Mouse (Mus musculus) midbrain, embryonic 16.5 days (tissue): ENCODE results near the gene Tmem132c. TPM values are rescaled to one million over a fixed set of nuclear protein-coding genes. Genes with fewer than 3 reads are reported as not detected.

ENCODE experiments used
- ATAC-seq: fragments of 200-750 bp; cut with Nextera tagmentation; 2 replicates; pipeline ENCODE4 v1.8.0; 2017; ENCODE audit warnings: moderate TSS enrichment
- H3K27ac ChIP-seq: fragments of 300-500 bp; sonication (generic); 2 replicates; pipeline ENCODE4 v1.5.1; 2014; ENCODE audit warnings: mild to moderate bottlenecking, low read length, mixed read lengths
- H3K27me3 ChIP-seq: fragments of 300-500 bp; sonication (generic); 2 replicates; pipeline ENCODE4 v1.6.1; 2014; ENCODE audit warnings: low read depth, low read length, mixed read lengths; ENCODE audit not compliant: control insufficient read depth, insufficient read depth
- H3K36me3 ChIP-seq: fragments of 300-500 bp; sonication (generic); 2 replicates; pipeline ENCODE4 v1.6.1; 2014; ENCODE audit warnings: mild to moderate bottlenecking, low read length, moderate library complexity, mixed read lengths; ENCODE audit not compliant: control insufficient read depth, insufficient read depth
- H3K4me1 ChIP-seq: fragments of 300-500 bp; sonication (generic); 2 replicates; pipeline ENCODE4 v1.6.1; 2014; ENCODE audit warnings: mild to moderate bottlenecking, low read length, mixed read lengths; ENCODE audit not compliant: control insufficient read depth, insufficient read depth
- H3K4me2 ChIP-seq: fragments of 300-500 bp; sonication (generic); 2 replicates; pipeline ENCODE4 v1.6.1; 2014; ENCODE audit warnings: mild to moderate bottlenecking, low read length, mixed read lengths
- H3K4me3 ChIP-seq: fragments of 300-500 bp; sonication (generic); 2 replicates; pipeline ENCODE4 v1.5.1; 2014; ENCODE audit warnings: low read depth, mild to moderate bottlenecking, low read length, moderate library complexity, mixed read lengths
- H3K9ac ChIP-seq: fragments of 300-500 bp; sonication (generic); 2 replicates; pipeline ENCODE4 v1.6.1; 2014; ENCODE audit warnings: low read depth, low read length, mixed read lengths
- H3K9me3 ChIP-seq: fragments of 300-500 bp; sonication (generic); replicated peaks from 2 replicates; pipeline ENCODE4 v1.6.1; 2014; ENCODE audit warnings: mild to moderate bottlenecking, low read length, mixed read lengths; ENCODE audit not compliant: control insufficient read depth, poor library complexity, severe bottlenecking
- WGBS: fragments of 180-500 bp; shearing (Covaris S2); extraction: QIAGEN DNeasy Blood & Tissue Kit; methylation state at CpG from one replicate; pipeline ENCODE4 v1.1.7; 2014; 5-methylcytosine and 5-hydroxymethylcytosine counted together
- polyA plus RNA-seq: library from polyadenylated mRNA; unstranded; fragments of >200 nt; fragmentation: Nextera tagmentation; extraction: Ambion mirVana; gene quantifications from 2 replicates; pipeline ENCODE4 v1.2.1, GENCODE M21; 2015

Tmem132c gene
- polyA plus RNA-seq, 1 experiment from 2014 or later: 11.8 TPM

- no peak for ATAC-seq
- Histone ChIP-seq H3K4me3 (no peak overlapping the region), H3K27ac (peak overlapping the region; percentile 15; the same call in 1 of the 2 replicates), H3K27me3 (no peaks in the 10 kb centered on the region), H3K36me3 (no peaks in the 10 kb centered on the region), H3K9ac (no peak overlapping the region), H3K9me3 (no peaks in the 10 kb centered on the region; the same call in 1 of the 2 replicates), H3K4me1 (peaks cover 13% of the 10 kb centered on the region), H3K4me2 (no peak overlapping the region)
- WGBS: 53% methylated on average over 7 of the region's 7 CpGs
These were observed 128.2 kb downstream of the Tmem132c start for GRCm38 (mm10) chr5:127369812-127370211.

- Histone ChIP-seq H3K4me2 (peak overlapping the region; percentile 21; the same call in 1 of the 2 replicates), H3K36me3 (no peaks in the 10 kb centered on the region), H3K4me3 (no peak overlapping the region), H3K27me3 (no peaks in the 10 kb centered on the region), H3K4me1 (peaks cover 13% of the 10 kb centered on the region), H3K9me3 (no peaks in the 10 kb centered on the region; the same call in 1 of the 2 replicates), H3K9ac (0 out of 2 replicates have a peak overlapping the region, but pooled peaks have one; percentile 14), H3K27ac (peak overlapping the region; percentile 14; the same call in 1 of the 2 replicates)
- no peak for ATAC-seq
- WGBS: 13% methylated on average over 3 of the region's 3 CpGs
These were observed 128.9 kb downstream of the Tmem132c start for GRCm38 (mm10) chr5:127370503-127370902.

- Histone ChIP-seq H3K9me3 (no peaks in the 10 kb centered on the region; the same call in 1 of the 2 replicates), H3K27ac (no peak overlapping the region), H3K27me3 (no peaks in the 10 kb centered on the region), H3K36me3 (no peaks in the 10 kb centered on the region), H3K9ac (no peak overlapping the region), H3K4me2 (no peak overlapping the region), H3K4me1 (peaks cover 13% of the 10 kb centered on the region), H3K4me3 (no peak overlapping the region)
- WGBS: 90% methylated on average over 9 of the region's 9 CpGs
- no peak for ATAC-seq
These were observed 132.6 kb downstream of the Tmem132c start for GRCm38 (mm10) chr5:127374251-127374650.

GRCm38 (mm10) chr5:127375654-127376053, 134.0 kb downstream of the Tmem132c start:
- WGBS: 96% methylated on average over 3 of the region's 3 CpGs
- Histone ChIP-seq H3K9ac (no peak overlapping the region), H3K27ac (no peak overlapping the region), H3K27me3 (no peaks in the 10 kb centered on the region), H3K4me1 (peaks cover 1% of the 10 kb centered on the region), H3K4me2 (no peak overlapping the region), H3K36me3 (no peaks in the 10 kb centered on the region), H3K9me3 (no peaks in the 10 kb centered on the region; the same call in 1 of the 2 replicates), H3K4me3 (no peak overlapping the region)
- no peak for ATAC-seq

GRCm38 (mm10) chr5:127378521-127378920, 136.9 kb downstream of the Tmem132c start:
- Histone ChIP-seq H3K27me3 (no peaks in the 10 kb centered on the region), H3K36me3 (no peaks in the 10 kb centered on the region), H3K4me1 (0 out of 2 replicates have a peak, but pooled peaks cover 2% of the 10 kb centered on the region), H3K27ac (no peak overlapping the region), H3K9ac (no peak overlapping the region), H3K4me2 (no peak overlapping the region), H3K9me3 (no peaks in the 10 kb centered on the region; the same call in 1 of the 2 replicates), H3K4me3 (no peak overlapping the region)
- WGBS: 36% methylated on average over 5 of the region's 5 CpGs
- no peak for ATAC-seq

- Histone ChIP-seq H3K4me1 (0 out of 2 replicates have a peak, but pooled peaks cover 2% of the 10 kb centered on the region), H3K27me3 (no peaks in the 10 kb centered on the region), H3K9ac (no peak overlapping the region), H3K27ac (no peak overlapping the region), H3K4me2 (no peak overlapping the region), H3K36me3 (no peaks in the 10 kb centered on the region), H3K4me3 (no peak overlapping the region), H3K9me3 (no peaks in the 10 kb centered on the region; the same call in 1 of the 2 replicates)
- WGBS: 74% methylated on average over 2 of the region's 2 CpGs
- no peak for ATAC-seq
These were observed 137.7 kb downstream of the Tmem132c start for GRCm38 (mm10) chr5:127379351-127379750.

- Histone ChIP-seq H3K4me3 (no peak overlapping the region), H3K4me1 (0 out of 2 replicates have a peak, but pooled peaks cover 2% of the 10 kb centered on the region), H3K4me2 (no peak overlapping the region), H3K27me3 (no peaks in the 10 kb centered on the region), H3K9me3 (no peaks in the 10 kb centered on the region), H3K36me3 (no peaks in the 10 kb centered on the region), H3K27ac (no peak overlapping the region), H3K9ac (no peak overlapping the region)
- WGBS: 39% methylated on average over 4 of the region's 4 CpGs
- ATAC-seq: no peak
These were observed 139.6 kb downstream of the Tmem132c start for GRCm38 (mm10) chr5:127381216-127381615.

- Histone ChIP-seq H3K4me1 (0 out of 2 replicates have a peak, but pooled peaks cover 2% of the 10 kb centered on the region), H3K27ac (no peak overlapping the region), H3K36me3 (no peaks in the 10 kb centered on the region), H3K9ac (no peak overlapping the region), H3K4me2 (no peak overlapping the region), H3K4me3 (no peak overlapping the region), H3K27me3 (no peaks in the 10 kb centered on the region), H3K9me3 (no peaks in the 10 kb centered on the region)
- no peak for ATAC-seq
- WGBS: 50% methylated on average over 5 of the region's 5 CpGs
These were observed 141.0 kb downstream of the Tmem132c start for GRCm38 (mm10) chr5:127382571-127382970.

GRCm38 (mm10) chr5:127391187-127391586, 149.6 kb downstream of the Tmem132c start:
- H3K9ac ChIP-seq: no peak overlapping the region
- no peak for ATAC-seq
- H3K9me3 ChIP-seq: no peaks in the 10 kb centered on the region
- H3K27me3 ChIP-seq: no peaks in the 10 kb centered on the region
- H3K27ac ChIP-seq: no peak overlapping the region
- H3K4me2 ChIP-seq: no peak overlapping the region
- H3K4me1 ChIP-seq: no peaks in the 10 kb centered on the region
- 93% methylated on average over 5 of the region's 5 CpGs for WGBS
- no peaks in the 10 kb centered on the region for H3K36me3 ChIP-seq
- H3K4me3 ChIP-seq: no peak overlapping the region
